Mouse (Mus musculus) embryo, embryonic 11 days (tissue): ENCODE measurements around the gene Sh3d19.
A peak's percentile ranks its signal among the peaks of the same experiment; 100 is the strongest.

Source experiments
- DNase-seq: peaks from one replicate; pipeline ENCODE4 v3.0.0-alpha.2; 2015

Gene Sh3d19

DNA sequence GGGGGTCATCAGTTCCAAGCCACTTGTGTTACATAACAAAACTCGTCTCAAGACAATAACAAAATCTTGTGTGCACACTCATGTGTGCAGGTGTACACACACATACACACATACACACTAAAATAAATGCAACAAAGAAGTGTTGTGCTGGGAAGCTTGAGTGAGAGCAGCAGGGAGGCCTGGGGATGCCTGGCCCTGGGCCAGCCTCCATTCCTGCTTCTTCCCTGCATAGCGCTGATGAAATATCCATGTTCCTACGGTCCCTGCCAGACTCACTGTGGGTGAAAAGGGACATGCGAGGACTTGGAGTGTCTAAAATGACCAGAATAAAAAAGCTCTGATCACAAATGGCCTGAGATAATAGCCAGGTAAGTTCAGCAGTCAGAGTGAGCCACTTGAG, 59.7 kb downstream of the Sh3d19 start:
- no peak for DNase-seq

DNA sequence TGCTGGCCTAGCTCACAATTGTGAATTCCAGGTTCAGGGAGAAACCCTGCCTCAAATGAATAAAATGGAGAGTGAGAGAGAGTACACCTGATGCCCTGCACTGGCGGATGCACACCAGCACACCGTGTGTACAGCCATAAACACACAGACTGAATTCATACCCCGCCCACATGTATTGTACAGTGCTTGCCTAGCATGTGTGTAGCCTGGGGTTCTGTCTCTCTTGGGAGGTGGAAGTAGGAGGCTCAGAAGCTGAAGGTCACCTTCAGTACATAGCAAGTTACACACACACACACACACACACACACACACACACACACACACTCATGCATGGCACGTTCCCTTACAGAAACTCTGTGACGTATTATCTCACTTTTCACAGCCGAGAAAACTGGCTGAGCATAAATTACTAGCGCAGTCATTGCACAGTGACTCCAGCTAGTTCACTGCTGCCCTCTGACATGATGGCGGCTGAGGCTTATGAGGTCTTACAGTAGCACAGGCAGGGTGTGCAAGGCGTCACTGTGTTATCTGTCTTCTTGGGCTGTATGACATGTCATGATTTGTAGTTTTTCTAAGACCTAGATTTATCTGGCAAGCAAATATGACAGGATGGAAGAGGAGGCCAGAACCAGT, 62.7 kb downstream of the Sh3d19 start:
- DNase-seq = no peak

DNA sequence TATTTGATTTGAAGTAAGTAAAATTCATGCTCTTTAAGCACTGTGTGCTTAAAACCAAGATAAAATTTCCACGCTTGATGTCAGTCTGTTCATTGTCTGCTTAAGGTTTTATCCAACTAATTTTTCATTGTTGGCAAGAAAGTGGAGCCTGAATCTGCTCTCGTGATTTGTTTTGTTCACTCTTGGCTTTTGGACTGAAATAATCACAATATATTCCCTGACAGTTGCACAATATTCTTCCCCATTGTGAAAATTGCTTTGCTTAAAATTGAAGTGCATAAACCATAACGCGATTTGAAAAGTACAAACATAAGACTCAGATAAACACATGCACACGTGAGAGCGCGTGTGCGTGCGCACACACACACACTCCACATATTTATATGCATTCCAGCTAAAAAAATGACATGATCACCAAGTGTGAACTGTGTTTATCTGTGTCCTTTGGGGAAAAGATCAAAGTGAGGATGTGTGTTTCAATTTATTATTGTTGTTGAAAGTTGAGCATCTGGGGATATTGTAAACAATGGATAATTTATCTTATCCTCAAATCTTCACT, 67.1 kb downstream of the Sh3d19 start:
- DNase-seq = no peak

DNA sequence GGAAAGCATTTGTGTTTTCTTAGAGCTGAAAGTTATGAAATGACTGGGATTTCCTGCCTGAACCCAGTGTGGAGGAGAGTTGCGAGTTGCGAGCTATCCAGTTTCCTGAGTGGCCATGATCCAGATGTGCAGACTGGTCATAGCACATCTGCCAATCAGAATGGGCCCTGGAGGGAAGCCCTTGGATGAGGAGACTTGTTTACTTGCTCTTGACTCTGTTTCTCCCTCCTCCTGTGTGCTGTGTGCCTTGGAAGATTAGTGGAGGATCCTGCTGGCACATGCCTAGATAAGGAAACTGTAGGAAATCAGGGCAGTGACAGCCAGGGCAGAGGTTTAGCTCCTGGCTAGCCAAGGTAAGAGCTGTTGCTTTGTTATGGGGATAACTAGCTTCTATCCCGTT, 67.7 kb downstream of the Sh3d19 start:
- DNase-seq = no peak

DNA sequence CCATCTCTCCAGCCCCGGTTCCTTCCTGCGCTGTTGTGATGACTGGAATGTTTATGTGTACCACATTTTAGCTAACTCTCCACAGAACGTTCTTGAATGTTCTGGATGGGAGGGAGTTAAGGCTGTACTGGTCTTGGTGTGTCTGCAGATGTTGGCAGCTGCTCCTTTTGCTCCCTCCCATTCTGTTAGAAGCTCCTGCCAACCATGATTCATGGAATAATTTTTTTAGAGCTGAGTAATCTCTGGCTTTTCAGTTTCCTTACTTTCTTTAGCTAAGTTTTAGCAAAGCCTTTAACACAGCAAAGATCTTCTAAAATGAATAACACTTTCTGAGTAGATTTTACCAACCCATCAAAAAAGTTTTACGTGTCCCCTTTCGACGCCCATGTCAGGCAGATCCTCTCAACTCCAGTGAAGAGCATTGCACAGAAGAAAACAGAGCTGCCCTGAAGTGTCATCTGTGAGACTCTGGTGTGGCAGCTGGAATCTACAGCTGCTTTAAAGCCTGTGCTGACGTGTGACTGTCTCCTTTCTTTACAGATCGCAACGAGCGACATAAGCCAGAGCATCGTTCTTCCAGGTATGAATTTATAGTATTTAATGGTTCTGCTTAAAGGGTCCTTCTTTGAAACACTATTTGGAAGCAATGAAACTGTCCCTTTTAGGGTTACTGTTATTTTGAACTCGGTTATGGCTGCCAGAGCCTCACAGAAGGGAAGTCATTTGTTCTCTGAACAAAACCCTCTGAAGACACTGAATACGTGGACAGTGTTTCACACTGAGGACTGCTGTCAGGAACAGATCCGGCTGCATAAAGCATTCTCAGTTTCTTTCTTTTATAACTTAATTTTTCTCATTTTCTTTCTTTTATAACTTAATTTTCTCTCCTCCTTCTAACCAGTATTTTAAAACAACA, 69.6 kb downstream of the Sh3d19 start:
- DNase-seq = no peak

- DNase-seq = no peak
Measured at GRCm38 (mm10) chr3:86047686-86048408, 76.9 kb downstream of the Sh3d19 start.

- DNase-seq = no peak
Measured at GRCm38 (mm10) chr3:86049041-86049440, 78.1 kb downstream of the Sh3d19 start.

GRCm38 (mm10) chr3:86056678-86057077, 85.8 kb downstream of the Sh3d19 start:
- DNase-seq = no peak

DNA sequence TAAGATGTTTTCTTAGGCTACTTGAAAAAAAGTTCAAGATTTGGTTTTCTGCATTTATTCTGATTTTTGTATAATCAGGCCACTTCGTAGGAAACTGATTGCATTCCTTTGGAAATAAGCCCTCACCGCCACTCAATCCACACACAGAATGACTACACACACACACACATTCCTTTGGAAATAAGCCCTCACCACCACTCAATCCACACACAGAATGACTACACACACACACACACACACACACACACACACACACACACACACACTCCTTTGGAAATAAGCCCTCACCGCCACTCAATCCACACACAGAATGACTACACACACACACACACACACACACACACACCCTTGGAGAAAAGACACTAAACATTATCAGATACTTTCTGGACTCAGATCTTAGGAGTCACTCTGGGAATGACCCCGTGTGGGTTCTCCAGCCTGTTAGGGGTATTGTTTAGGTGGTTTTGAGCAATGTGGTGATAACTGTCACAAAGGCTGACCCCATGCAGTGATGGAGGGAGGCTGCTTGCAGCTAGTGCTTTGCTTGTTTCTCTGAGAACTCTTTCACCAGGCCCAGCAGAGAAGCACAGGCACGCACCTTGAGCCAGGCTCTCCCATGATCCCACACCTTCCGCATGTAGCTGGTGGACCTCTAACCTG, 86.7 kb downstream of the Sh3d19 start:
- no peak for DNase-seq

GRCm38 (mm10) chr3:86069646-86070250, 98.8 kb downstream of the Sh3d19 start:
- peak; percentile 20 for DNase-seq

GRCm38 (mm10) chr3:86070799-86071198, 99.9 kb downstream of the Sh3d19 start:
- no peak for DNase-seq

DNA sequence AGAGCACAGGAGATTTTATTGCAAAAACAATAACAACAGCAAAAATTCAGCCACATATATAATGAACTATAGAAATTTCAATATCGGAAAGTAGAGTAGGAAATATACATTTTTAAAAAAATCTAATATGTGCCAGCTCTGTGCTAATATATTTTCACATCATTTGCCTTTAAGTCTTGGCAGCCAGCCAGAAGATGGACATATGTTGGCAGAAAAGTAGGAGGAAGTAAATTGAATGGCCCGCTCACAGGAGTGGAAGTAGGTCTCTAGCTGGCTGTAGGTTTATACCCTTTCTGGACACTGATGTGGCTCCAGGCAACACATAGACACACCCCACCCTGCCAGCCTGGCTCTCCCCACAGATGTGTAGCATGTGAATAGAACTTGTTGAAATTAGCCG, 101.2 kb downstream of the Sh3d19 start:
- DNase-seq = no peak

- no peak for DNase-seq
Measured at GRCm38 (mm10) chr3:86072889-86073288, 102.0 kb downstream of the Sh3d19 start.

- no peak for DNase-seq
Measured at GRCm38 (mm10) chr3:86075593-86075992, 104.7 kb downstream of the Sh3d19 start.

GRCm38 (mm10) chr3:86076511-86077283, 105.8 kb downstream of the Sh3d19 start:
- no peak for DNase-seq

DNA sequence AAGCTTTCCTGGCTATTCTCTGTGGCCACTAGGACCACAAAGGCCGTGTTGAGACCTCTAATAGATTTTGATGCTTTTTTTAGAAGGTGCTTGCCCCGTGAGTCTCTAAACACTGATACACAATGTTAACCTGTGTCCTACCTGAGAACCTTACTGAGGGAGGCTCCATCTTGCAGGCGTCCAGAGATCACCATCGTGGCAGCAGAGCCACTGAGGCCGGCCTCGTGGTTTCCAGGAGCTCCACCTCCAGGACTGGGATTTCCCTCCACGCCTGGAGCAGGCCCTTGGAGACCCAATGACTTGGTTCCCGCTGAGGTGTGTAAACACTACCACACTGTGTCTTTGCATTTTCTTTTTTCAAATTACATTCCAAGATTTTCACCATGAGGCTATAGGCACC, 112.1 kb downstream of the Sh3d19 start:
- no peak for DNase-seq

- DNase-seq = no peak
Measured at GRCm38 (mm10) chr3:86085001-86085400, 114.1 kb downstream of the Sh3d19 start.

DNA sequence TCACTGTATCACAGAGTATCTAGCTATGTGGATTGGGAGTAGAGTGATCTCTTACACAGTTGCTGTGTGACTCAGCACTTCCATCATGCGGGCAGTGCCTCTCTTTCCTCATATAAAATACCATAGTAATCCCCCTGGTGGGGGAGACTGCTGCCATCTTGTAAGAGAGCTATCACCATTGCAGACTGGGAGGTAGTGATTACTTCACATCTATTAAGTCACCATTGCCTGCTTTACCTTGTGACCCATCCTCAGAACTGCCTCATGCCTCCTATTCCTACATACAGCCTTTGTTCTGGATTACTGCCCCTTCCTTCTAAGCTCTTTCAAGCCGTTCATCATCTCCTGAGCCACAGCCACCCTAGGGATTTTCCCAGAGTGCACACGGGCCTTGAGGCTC, 117.0 kb downstream of the Sh3d19 start:
- no peak for DNase-seq

- peak; percentile 38 for DNase-seq
Measured at GRCm38 (mm10) chr3:86093213-86093845, 122.4 kb downstream of the Sh3d19 start.

DNA sequence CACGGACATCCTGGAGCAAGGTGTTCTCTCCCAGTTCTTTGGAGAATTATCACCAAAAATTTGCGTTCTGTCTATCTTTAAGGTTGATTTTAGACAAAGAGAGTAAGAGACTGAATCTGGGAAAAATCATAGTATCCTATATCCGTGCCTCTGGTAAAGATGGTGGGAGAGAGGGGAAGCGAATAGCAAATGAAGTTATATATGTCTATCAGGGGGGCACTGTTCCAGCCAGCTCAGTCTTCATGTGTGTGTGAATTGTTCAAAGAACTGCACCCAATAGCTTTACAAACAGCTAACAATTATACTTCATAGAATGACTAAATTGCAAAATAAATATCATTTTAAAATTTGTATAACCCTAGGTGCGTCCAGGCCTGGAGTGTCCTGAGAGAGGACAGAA, 123.0 kb downstream of the Sh3d19 start:
- DNase-seq = no peak

GRCm38 (mm10) chr3:86101956-86102355, 131.0 kb downstream of the Sh3d19 start:
- no peak for DNase-seq
